Mouse (Mus musculus) liver, adult 10 weeks (tissue): ENCODE results near the gene Hapln3. TPM values are rescaled to one million over a fixed set of nuclear protein-coding genes. Genes with fewer than 3 reads are reported as not detected.

Source experiments
- polyA plus RNA-seq: library from polyadenylated mRNA; stranded (reverse); fragments of 350-450 nt; fragmentation: Illumina TruSeq; extraction: RNeasy Lipid Tissue Mini Kit (QIAGEN cat#74804); gene quantifications from one replicate; pipeline ENCODE4 v1.2.3, GENCODE M21; 2014; ENCODE audit warnings: low read depth, low replicate concordance

Gene Hapln3
- not detected for polyA plus RNA-seq

DNA sequence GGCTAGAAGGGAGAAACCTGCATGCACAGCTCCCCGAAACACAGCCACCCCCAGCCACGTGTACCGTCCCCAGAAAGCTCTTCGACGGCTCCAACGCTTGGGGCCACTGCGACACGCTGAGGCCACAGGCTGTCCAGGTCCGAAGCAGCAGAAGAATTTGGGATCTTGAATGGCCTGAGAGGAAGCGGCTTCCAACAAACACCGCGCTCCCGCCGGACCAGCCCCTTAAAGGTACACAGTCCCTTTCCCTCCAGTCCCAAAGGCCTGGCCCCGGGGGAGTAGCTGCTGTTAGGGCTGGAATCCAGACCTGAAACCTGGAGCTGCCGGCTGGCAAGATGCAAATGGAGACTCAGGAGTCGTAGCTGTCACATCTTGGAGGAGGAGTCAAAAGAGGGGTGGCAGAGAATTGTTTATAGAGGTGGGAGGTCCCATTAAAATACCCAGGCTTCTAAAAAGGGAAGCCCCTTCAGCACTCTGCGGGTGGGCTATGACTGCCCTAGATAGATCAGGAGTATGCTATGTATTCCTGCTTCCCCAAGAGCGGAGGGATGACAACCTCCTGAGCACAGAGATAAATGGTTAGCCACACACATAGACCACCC is at the start of gene Hapln3:
Gene Hapln3 (minus strand): TSS at position 176 of the 602 bp plus-strand sequence.

GRCm38 (mm10) chr7:79148711-79149266 is 18.0 kb upstream of the Hapln3 start, which contains the start of gene Mfge8:
TSS of gene Mfge8 (minus strand) at chr7:79149060.

Other genes starting within 250 kb of the Hapln3 start
- gene Aen, start 235.2 kb downstream of the Hapln3 start, polyA plus RNA-seq: 5.1 TPM
- 1.2 TPM for gene Isg20, start 217.6 kb downstream of the Hapln3 start, polyA plus RNA-seq
- not detected for gene Acan, start 77.5 kb downstream of the Hapln3 start, polyA plus RNA-seq
- 0.98 TPM for gene Mfge8, start 18.0 kb upstream of the Hapln3 start, polyA plus RNA-seq
- gene Abhd2, start 142.2 kb upstream of the Hapln3 start, polyA plus RNA-seq: 38.0 TPM